Mouse (Mus musculus) liver, embryonic 16.5 days (tissue): ENCODE measurements around the gene Gli2. TPM values are rescaled to one million over a fixed set of nuclear protein-coding genes. Genes with fewer than 3 reads are reported as not detected.

Source experiments
- ATAC-seq: fragments of 200-750 bp; cut with Nextera tagmentation; 2 replicates; pipeline ENCODE4 v1.8.0; 2017; ENCODE audit warnings: low read depth, mild to moderate bottlenecking, moderate number of reproducible peaks, moderate library complexity
- H3K27ac ChIP-seq: fragments of 300-500 bp; sonication (generic); 2 replicates; pipeline ENCODE4 v1.5.1; 2014; ENCODE audit warnings: mild to moderate bottlenecking, low read length
- H3K27me3 ChIP-seq: fragments of 300-500 bp; sonication (generic); 2 replicates; pipeline ENCODE4 v1.6.1; 2014; ENCODE audit warnings: low read depth, low read length, mixed read lengths; ENCODE audit not compliant: control insufficient read depth, insufficient read depth
- H3K36me3 ChIP-seq: fragments of 300-500 bp; sonication (generic); 2 replicates; pipeline ENCODE4 v1.6.1; 2014; ENCODE audit warnings: mild to moderate bottlenecking; ENCODE audit not compliant: control insufficient read depth, insufficient read depth
- H3K4me1 ChIP-seq: fragments of 300-500 bp; sonication (generic); 2 replicates; pipeline ENCODE4 v1.6.1; 2014; ENCODE audit warnings: low read depth, low read length, mixed read lengths; ENCODE audit not compliant: control insufficient read depth
- H3K4me2 ChIP-seq: fragments of 300-500 bp; sonication (generic); 2 replicates; pipeline ENCODE4 v1.6.1; 2014; ENCODE audit warnings: low read depth, low read length, mixed read lengths
- H3K4me3 ChIP-seq: fragments of 300-500 bp; sonication (generic); 2 replicates; pipeline ENCODE4 v1.5.1; 2014; ENCODE audit warnings: low read depth, mild to moderate bottlenecking, low read length
- H3K9ac ChIP-seq: fragments of 300-500 bp; sonication (generic); 2 replicates; pipeline ENCODE4 v1.6.1; 2014; ENCODE audit warnings: low read depth, low read length
- H3K9me3 ChIP-seq: fragments of 300-500 bp; sonication (generic); replicated peaks from 2 replicates; pipeline ENCODE4 v1.6.1; 2016; ENCODE audit warnings: low read length; ENCODE audit not compliant: control insufficient read depth
- WGBS: fragments of 180-500 bp; shearing (Covaris S2); extraction: QIAGEN DNeasy Blood & Tissue Kit; methylation state at CpG from one replicate; pipeline ENCODE4 v1.1.7; 2014; ENCODE audit not compliant: insufficient replicate concordance; 5-methylcytosine and 5-hydroxymethylcytosine counted together
- polyA plus RNA-seq: library from polyadenylated mRNA; unstranded; fragments of >200 nt; fragmentation: Nextera tagmentation; extraction: Ambion mirVana; gene quantifications from 2 replicates; pipeline ENCODE4 v1.2.1, GENCODE M21; 2015

Gli2 gene
- polyA plus RNA-seq, 1 experiment from 2014 or later = 0.54 TPM

DNA sequence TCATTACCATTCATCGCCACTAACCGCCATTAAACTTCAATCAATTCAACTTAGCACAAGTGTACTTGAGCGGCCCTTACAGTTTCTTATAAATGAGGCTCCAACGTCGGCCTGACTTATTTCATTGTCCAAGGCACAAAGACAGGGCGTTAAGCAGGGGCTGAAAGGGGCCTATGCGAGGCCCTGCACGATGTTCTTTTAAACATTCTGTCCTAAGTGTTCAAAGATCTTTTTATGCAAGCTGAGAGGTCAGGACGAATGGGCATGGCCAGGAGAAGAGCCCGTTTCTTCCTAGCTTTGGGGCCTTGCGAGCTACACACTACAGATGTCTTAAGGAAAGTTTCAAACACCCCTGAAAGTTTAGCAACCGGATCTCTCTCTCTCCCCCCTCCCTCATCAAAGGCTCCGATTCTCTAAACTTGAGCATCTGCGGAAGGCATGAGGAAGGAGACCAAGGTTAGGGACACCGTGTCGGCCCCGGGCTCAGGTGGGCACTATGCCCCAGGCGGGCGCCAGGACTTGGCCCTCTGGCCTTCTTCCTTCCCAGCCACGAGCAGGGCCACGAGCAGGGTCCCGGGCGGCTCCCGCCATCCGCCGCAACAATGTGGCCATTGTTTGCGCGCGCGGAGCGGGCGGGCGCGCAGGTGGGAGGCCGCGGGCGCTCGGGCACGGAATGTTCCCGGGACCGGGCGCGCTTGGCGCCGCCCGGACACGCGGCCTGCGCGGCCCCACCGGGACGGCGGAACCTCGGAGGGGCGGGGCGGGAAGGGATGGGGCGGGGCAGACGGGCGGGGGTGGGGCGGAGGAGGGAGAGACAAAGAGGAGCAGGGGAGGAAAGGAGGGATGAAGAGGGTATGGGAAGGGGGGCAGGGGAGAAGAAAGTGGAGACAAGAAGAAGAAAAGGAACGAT lies 5.7 kb downstream of the Gli2 start:
- Histone ChIP-seq H3K4me3 (peak overlapping the region; percentile 43), H3K9ac (no peak overlapping the region), H3K4me2 (peak overlapping the region; percentile 60), H3K4me1 (no peaks in the 10 kb centered on the region), H3K36me3 (no peaks in the 10 kb centered on the region), H3K27ac (no peak overlapping the region), H3K9me3 (no peaks in the 10 kb centered on the region), H3K27me3 (peaks cover 50% of the 10 kb centered on the region)
- WGBS = 9% methylated on average over 40 of the region's 61 CpGs
- ATAC-seq = 0 out of 2 replicates have a peak, but pooled peaks have one; percentile 9

DNA sequence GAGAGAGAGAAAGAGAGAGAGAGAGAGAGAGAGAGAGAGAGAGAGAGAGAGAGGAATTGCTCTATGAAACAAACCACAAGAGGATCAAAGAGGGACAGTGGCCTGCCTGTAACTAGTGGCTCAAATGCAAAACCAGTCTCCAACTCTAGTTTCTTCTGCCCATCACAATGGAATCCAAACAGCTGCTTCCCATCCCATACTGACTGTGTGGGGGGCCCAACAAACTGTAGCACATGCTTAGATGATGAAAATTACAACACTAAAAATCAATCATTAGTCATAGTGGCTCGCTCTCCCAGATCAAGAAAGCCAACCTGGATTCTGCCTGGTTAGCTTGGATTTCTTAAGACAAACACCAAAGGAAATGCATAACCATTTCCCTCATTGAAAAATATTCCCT lies 15.0 kb downstream of the Gli2 start:
- Histone ChIP-seq H3K4me2 (no peak overlapping the region), H3K27me3 (no peaks in the 10 kb centered on the region), H3K9me3 (no peaks in the 10 kb centered on the region), H3K9ac (no peak overlapping the region), H3K27ac (no peak overlapping the region), H3K36me3 (no peaks in the 10 kb centered on the region), H3K4me1 (no peaks in the 10 kb centered on the region), H3K4me3 (no peak overlapping the region)
- WGBS = 63% methylated on average over 1 of the region's 1 CpGs
- no peak for ATAC-seq

DNA sequence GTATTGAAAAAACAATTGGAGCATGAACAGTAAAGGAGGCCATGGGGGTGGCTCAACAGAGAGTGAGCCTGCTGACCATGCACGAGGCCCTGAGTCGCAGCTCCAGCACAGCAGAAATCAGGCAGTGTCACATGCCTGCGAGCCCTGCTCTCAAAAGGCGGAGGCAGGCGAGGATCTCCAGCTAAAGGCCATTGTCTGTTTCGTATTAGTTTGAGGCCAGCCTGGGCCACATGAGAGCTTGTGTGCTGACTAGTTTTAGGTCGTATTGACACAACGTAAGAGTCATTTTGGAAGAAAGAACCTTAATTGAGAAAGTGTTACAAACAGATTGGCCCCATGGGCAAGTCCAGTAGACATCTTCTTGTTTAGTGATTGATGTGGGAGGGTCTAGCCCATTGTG lies 17.5 kb downstream of the Gli2 start:
- no peaks in the 10 kb centered on the region for H3K4me1 ChIP-seq
- no peaks in the 10 kb centered on the region for H3K27me3 ChIP-seq
- ATAC-seq = no peak
- no peak overlapping the region for H3K4me2 ChIP-seq
- 63% methylated on average over 8 of the region's 8 CpGs for WGBS
- no peaks in the 10 kb centered on the region for H3K9me3 ChIP-seq
- no peak overlapping the region for H3K4me3 ChIP-seq
- no peak overlapping the region for H3K9ac ChIP-seq
- no peaks in the 10 kb centered on the region for H3K36me3 ChIP-seq
- no peak overlapping the region for H3K27ac ChIP-seq

DNA sequence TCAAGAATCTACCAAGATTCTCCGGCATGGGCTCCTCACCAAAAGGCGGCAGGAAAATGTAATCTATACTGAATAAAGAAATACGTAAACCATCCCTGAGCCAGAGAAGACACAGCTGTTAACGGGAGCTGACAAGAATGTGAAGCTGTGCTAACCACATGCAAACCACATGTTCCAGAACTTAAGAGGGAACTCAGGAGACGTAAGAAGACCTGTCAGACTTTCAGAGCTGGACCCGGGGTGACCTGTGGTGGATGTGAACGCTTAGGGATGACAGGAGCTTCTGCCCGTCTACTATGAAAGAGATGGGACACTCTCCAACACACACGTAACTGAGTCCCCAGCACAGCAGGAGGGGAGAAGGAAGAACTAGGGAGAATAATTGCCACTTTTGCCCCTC lies 18.1 kb downstream of the Gli2 start:
- WGBS = 47% methylated on average over 9 of the region's 9 CpGs
- no peak overlapping the region for H3K9ac ChIP-seq
- no peak for ATAC-seq

DNA sequence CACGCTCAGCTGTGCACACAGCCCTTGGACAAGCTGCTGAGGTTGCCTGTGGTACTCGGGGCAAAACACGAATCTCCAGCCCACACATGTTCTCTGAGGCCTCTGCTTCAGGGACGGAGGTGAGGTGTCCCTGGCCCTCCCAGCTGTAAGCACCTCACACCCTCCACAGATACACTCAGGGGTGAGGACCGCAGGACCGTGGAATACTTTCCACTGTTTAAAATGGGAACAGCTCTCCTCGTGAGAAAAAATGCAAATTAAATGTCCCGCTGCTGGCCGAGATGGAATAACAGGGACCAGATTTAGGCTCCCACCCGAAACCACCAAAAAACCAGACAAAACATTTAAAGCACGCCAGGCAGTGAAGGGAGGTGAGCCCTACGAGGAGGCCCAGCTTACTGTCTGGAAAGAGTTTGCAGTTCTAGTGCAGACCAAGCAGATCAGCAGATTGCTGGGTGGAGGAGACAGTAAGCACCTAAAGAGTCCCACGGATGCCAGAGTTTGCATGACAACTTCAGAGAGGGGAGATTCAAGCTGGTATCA lies 19.2 kb downstream of the Gli2 start:
- no peak overlapping the region for H3K4me2 ChIP-seq
- no peaks in the 10 kb centered on the region for H3K27me3 ChIP-seq
- H3K9me3 ChIP-seq = no peaks in the 10 kb centered on the region
- ATAC-seq = no peak
- H3K9ac ChIP-seq = no peak overlapping the region
- WGBS = 44% methylated on average over 13 of the region's 13 CpGs
- no peak overlapping the region for H3K27ac ChIP-seq
- H3K4me3 ChIP-seq = no peak overlapping the region
- no peaks in the 10 kb centered on the region for H3K36me3 ChIP-seq
- H3K4me1 ChIP-seq = no peaks in the 10 kb centered on the region

More for the DNA sequence above, 18.1 kb downstream of the Gli2 start:
- no peaks in the 10 kb centered on the region for H3K27me3 ChIP-seq
- H3K4me1 ChIP-seq = no peaks in the 10 kb centered on the region
- H3K4me2 ChIP-seq = no peak overlapping the region
- no peak overlapping the region for H3K4me3 ChIP-seq
- H3K36me3 ChIP-seq = no peaks in the 10 kb centered on the region
- no peaks in the 10 kb centered on the region for H3K9me3 ChIP-seq
- no peak overlapping the region for H3K27ac ChIP-seq

DNA sequence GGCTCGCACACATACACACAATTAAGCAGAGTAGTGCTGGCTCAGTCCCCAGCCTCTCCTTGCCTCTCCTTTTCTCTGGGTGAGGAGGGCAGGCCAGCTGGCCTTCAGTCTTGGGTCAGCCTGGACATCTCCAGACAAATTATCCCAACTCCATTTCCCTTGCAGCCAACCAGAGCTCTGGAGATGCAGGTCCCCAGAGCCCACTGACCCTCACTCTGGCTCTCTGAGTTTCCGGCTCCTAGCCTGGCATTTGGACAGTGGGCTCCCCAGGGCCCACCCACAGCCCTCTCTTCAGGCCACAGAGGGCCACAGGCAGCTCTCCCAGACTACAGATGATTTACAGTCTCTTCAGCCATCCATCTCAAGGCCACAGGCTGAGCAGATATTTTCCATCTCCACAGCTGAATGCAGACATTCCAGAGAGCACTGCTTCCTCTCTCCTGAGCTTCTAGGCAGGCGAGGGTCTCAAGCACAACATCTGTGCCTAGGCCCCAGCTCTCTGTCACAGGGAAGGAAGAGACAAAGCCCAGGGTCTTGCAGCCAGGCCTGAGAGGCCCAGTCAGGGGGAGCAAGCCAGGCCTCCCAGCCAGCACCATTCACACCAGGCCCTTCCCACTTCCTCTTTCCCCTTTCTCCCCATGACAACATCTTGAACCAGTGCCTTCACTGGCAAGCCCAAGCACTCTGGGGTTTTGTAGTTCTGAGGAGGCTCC lies 19.8 kb downstream of the Gli2 start:
- 31% methylated on average over 3 of the region's 3 CpGs for WGBS
- Histone ChIP-seq H3K9ac (no peak overlapping the region), H3K27ac (0 out of 2 replicates have a peak overlapping the region, but pooled peaks have one; percentile 7)

DNA sequence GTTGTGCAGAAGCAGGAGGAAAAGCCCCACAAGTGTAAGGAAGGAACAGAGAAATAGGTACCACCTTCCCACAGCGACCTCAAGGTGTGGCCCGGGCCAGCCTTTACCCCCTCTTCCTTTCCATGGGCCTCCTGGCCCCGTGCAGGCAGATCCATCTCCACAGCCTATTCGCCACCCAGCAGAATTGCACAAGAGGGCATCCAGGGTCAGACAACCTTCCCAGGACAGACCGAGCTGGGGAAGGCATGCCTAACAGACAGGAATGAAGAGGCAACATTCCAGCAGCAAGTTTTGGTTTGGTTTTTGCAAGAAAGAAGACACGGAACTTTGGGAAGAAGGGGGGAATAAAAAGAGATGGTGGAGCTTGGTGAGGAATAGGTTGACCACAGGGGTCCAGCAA lies 22.2 kb downstream of the Gli2 start:
- Histone ChIP-seq H3K9ac (no peak overlapping the region), H3K4me2 (no peak overlapping the region), H3K4me3 (no peak overlapping the region), H3K36me3 (no peaks in the 10 kb centered on the region), H3K27ac (no peak overlapping the region), H3K27me3 (no peaks in the 10 kb centered on the region), H3K4me1 (no peaks in the 10 kb centered on the region), H3K9me3 (no peaks in the 10 kb centered on the region)
- peak; percentile 69 for ATAC-seq
- 42% methylated on average over 6 of the region's 6 CpGs for WGBS

More for the DNA sequence above, 19.8 kb downstream of the Gli2 start:
- ATAC-seq = peak; percentile 58
- H3K4me1 ChIP-seq = no peaks in the 10 kb centered on the region
- no peak overlapping the region for H3K4me2 ChIP-seq
- H3K36me3 ChIP-seq = no peaks in the 10 kb centered on the region
- H3K9me3 ChIP-seq = no peaks in the 10 kb centered on the region
- H3K4me3 ChIP-seq = no peak overlapping the region
- no peaks in the 10 kb centered on the region for H3K27me3 ChIP-seq

DNA sequence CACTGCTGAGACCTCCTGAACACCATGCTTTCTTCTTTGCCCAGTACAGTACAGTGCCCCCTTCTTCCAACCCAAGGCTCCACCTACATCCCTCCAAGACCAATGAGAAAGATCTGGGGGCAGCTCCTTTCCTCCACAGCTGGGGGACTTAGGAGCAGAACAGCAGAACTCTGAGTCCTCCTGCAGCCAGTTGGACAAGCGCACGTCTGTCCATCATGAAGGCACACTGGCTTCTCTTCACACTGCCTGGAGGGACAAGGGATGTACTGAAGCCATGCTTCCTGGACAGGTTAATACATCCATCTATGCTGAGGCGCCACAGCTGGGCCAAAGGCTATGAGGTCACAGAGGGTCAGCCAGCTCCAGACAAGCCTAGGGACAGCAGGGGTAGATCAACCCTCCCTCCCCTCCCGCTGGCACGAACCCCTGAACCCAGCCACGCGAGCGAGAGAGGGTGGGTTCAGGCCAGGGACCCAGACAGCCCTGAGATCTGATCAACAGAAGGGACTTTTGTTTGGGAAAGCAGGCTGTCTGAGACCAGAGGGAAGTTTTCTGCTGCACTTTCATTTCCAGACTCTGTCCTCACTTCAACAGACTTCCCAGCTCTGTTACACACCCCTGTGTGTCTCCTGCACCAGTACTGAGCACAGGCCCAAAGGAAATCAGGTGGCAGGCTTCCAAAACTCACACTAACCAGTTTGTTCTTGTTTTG lies 27.6 kb downstream of the Gli2 start:
- no peak for ATAC-seq
- H3K36me3 ChIP-seq = no peaks in the 10 kb centered on the region
- H3K4me3 ChIP-seq = no peak overlapping the region
- no peaks in the 10 kb centered on the region for H3K9me3 ChIP-seq
- no peaks in the 10 kb centered on the region for H3K4me1 ChIP-seq
- WGBS = 55% methylated on average over 8 of the region's 8 CpGs
- no peak overlapping the region for H3K4me2 ChIP-seq
- H3K27me3 ChIP-seq = no peaks in the 10 kb centered on the region
- H3K9ac ChIP-seq = no peak overlapping the region
- no peak overlapping the region for H3K27ac ChIP-seq
